Mouse (Mus musculus): Measurements from ENCODE around the gene Setd2.
A peak's percentile ranks its signal among the peaks of the same experiment; 100 is the strongest.

Setd2 gene

DNA sequence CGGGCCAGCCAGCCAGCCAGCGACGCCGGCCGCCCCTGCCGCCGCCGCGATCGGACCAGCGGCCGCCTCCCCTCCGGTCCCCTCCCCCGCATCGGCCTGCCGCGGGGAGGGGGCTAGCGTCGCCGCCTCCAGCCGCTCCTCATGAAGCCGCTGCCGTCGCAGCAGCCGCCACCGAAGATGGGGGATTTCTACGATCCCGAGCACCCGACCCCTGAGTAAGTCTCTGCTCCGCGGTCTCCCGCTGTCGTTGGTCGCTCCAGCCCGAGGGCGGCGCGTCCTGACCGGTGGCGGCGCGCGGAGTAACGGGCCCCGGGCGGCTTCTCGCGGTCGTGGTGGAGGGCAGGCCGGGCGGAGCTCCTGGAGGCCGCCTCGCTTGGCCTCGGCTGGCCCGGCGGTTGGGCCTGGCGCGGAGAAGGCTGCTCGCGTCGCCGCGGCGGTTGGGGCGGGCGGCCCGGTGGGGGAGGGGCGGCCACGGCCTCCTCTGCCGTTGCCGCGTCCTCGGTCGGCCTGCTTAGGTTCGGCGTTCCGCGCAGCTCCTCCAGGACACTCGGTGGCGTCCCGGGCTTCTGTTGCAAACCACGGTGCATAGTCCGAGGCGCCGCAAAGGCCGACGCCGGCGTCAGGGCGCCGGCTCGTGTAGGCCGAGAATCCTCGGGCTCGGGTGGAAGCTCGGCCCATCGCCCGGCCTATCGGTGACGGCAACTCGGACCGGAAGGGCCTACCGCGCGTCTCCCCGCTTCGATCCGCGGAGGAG, at the start of gene Setd2:
Gene Setd2, plus strand, starts transcription at position 60 of the 754 bp plus-strand sequence.
- DNase-seq: peak; percentile 87

GRCm38 (mm10) chr9:110488841-110489240, 43.6 kb upstream of the Setd2 start:
- no peak for DNase-seq

DNA sequence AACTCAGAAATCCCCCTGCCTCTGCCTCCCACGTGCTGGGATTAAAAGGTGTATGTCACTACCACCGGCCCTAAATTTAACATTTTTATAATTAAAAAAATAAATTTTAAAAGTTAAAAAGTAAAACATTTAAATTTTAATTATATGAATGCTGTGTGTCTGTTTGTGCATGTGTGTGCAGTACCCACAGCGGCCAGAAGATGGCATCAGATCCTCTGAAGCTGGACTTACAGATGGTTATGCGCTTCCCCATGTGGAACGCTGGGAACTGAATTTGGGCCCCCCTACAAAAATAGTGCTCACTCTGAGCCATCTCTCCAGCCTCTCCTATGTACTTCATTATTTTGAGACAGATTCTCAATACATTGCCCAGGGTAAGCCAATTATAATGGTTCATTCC, 41.5 kb upstream of the Setd2 start:
- DNase-seq: peak in 1 of 2 experiments; percentile 20

DNA sequence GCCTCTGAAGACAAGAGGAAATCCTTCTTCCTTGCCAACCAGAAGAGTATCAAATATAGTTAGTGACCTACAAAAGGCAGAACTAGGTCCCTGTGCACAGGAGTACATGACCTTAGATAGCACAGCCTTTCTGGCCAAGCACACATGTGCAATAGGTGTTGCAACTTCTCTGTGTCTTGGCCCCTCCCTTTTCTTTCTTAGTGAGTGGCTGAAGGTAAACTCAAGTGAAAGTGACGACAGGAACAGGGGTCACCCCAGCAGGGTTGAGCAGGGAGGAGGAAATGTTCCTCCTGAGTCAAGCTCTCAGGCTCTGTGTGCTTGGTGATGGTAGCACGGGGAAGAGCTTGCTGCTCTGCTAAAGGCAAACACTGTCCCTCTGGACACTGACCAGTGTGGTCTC, 6.7 kb upstream of the Setd2 start:
- no peak for DNase-seq

- DNase-seq: no peak
Observed at GRCm38 (mm10) chr9:110529002-110529737, 3.2 kb upstream of the Setd2 start.

- DNase-seq: no peak
Observed at GRCm38 (mm10) chr9:110530650-110531049, 1.7 kb upstream of the Setd2 start.

DNA sequence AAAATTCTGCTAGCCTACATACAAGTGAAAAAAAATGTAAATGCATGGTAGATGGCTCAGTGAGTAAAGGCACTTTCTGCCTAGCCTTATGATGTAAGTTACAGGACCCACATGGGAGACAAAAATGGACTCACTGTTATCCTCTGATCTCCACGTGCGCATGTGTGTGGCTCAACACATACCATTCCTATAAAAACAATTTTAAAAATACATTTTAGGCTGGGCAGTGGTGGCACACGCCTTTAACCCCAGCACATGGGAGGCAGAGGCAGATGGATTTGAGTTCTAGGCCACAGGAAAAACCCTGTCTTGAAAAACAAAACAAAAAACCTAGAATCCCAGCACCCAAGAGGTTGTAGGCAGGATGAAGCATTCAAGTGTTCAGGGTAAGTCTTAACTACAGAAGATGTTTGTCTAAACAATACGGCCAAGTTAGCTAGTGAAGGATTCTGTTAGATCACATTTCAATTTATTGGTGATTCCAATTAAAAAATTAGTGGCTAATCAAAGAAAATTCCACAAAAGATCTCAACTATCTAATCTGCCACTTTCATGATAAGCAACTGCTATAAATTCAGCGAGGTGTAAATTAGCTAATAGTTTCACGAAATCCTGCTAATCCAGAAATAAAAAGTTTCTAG, 1.1 kb upstream of the Setd2 start:
- no peak for DNase-seq

- DNase-seq: peak; percentile 96 to 97
Observed at GRCm38 (mm10) chr9:110531914-110532489, 395 bp upstream of the Setd2 start.

GRCm38 (mm10) chr9:110533645-110534044, 1.2 kb downstream of the Setd2 start:
- no peak for DNase-seq

GRCm38 (mm10) chr9:110535114-110535513, 2.7 kb downstream of the Setd2 start:
- DNase-seq: no peak

DNA sequence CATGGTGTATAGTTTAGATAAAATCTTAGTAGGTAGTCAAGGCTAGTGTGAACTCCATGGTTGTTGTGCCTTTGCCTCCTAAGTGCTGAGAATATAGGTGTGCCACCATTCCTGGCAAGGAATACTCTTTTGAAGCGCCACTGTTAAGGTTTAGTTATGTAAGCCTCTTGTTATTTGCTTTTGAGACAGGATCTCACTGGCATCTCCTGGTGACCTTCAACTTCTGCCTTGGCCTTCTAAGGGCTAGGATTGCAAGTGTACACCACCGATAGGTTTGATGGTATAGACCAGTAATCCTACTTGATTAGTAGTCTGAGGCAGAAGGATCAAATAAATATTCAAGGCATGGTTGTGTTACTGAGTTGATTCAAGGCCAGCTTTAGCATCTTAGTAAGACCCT, 4.2 kb downstream of the Setd2 start:
- no peak for DNase-seq

DNA sequence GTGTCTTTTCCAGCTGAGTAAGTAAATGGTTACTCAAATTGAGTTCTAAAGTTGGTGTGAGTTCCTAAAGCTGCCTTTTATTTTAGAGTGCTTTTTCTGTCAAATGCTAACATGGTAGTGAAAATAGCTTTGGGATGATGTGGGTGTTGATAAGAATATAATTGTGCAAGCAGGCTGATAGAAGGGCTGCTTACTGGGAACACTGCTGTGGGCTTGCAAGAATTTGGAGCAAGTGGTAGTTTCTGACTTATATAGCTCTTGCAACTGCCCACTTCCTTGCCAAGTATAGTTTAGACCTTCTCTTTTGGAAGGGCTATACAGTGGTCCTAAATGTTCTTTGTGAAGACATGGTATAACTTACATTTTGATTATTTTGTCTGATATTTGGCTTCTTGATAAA, 6.1 kb downstream of the Setd2 start:
- DNase-seq: no peak

GRCm38 (mm10) chr9:110541988-110542387, 9.6 kb downstream of the Setd2 start:
- DNase-seq: no peak

DNA sequence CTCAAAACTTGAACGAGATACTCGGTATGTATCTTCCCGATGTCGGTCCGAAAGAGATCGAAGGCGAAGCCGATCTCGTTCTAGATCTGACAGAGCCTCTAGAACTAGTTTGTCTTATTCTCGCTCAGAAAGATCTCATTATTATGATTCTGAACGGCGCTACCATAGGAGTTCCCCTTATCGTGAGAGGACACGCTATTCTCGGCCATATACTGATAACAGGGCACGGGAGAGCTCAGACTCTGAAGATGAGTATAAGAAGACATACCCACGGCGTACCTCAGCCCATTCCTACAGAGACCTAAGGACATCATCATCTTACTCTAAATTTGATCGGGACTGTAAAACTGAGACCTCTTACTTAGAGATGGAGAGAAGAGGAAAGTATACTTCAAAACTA, 15.9 kb downstream of the Setd2 start:
- no peak for DNase-seq

- DNase-seq: no peak
Observed at GRCm38 (mm10) chr9:110568309-110568708, 35.9 kb downstream of the Setd2 start.

DNA sequence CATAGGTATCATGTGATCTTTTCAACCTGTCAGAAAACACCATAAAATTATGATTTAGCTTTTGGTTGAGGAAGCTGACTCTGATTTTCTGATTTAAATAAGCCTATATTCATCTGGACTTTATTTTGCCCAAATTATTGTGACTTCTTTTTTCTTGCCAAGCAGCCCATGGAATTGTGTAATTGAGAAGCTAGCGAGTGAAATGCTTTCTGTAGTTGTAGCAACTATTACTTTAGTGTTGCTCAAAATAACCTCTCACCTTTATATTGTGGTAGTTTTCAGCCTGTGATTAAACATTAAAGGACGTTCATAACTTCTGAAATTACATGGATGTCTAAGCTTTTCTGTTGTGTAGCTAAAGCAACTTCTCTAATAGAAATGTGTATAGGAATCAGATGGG, 49.8 kb downstream of the Setd2 start:
- DNase-seq: no peak

DNA sequence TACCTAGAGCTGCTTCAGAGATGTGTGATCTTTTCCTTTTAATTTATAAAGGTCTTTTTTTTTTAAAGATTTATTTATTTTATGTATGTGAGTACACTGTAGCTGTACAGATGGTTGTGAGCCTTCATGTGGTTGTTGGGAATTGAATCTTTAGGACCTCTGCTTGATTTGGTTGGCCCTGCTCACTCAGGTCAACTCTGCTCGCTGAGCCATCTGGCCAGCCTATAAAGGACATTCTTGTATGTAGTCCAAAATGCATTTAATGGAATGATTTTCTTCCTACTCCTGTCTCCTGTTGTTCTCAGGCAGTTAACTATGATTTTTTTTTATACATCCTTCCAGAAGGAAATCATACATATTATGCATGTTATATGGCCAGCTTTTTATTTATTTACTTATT, 51.1 kb downstream of the Setd2 start:
- peak; percentile 29 to 50 for DNase-seq

DNA sequence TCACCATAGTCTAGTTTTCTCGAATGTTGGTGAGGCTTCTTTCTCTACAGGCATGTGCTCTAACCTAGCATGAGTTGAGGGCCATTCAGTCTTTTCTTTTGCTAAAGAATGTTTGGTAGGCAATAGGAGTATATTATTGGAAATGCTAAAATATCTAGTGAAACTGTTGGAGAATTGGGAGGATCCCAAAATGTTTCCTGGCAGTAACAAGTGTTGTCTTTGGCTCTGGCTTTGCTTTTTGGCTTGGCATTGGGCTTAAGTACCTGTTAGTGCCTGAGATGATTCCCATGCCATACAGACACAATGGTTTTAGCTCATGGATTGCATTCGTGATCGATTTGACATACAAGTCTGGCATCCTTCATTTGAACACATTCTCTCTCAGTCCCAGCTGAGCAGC, 79.1 kb downstream of the Setd2 start:
- DNase-seq: no peak

DNA sequence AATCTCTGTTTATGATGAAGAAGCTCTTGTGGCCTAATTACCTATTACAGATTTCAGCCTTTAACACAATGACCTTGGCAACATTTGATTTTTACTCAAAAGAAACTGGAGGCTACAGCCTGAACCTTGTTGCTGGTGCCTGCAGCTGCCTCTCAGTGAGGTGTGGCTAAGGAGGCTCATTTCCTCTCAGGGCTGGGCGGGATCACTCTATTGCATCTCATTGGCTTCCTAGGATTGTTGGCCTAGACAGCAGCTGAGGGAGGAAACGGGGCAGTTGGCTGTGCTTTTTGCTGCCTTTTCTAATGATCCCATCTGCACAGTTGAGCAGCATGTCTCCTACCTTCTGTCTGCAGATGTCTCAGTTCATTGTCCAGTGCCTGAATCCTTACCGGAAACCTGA, 84.7 kb downstream of the Setd2 start:
- DNase-seq: no peak

DNA sequence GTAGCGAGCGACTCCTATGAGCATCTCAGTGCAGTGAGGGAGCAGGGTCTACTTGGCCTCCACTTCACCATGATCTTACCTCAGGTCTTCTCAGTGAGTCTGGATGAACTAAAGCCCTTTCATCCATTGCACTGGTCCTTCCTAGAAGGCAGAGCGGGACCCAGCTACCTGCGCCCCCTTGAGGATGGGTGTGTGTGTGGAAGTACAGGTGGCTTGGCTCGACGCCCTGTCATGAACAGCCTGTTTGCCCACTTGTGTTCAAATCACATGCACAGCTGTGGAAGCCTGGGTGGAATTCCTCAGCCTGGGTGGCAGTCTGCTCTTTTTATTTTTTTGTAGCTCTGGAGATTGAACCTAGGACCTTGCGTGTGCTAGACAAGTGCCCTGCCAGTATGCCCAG, 87.8 kb downstream of the Setd2 start:
- DNase-seq: peak in 1 of 2 experiments; percentile 34

DNA sequence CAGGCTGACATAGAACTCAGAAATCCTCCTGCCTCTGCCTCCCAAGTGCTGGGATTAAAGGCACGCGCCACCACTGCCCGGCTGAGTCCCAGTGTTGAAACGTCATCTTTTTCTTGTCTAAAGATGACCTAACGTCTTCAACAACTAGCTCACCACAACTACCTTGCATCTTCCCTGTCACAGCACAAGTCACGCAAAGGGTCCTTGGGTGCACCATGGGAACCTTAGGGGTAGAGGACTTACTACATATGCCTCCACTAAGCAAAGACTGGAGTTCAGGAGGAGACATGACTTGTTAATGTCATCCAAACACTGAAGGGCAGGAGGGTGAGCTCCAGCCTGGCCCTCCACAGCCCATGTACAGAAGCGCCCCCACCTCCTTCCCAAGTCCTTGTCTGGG, 88.3 kb downstream of the Setd2 start:
- no peak for DNase-seq

- DNase-seq: no peak
Observed at GRCm38 (mm10) chr9:110622621-110623219, 90.3 kb downstream of the Setd2 start.

Data from cerebellum, postnatal 25 days (tissue).